Mouse (Mus musculus) c-Kit-negative CD71-positive TER-119-positive erythroid progenitor cells, embryonic 14.5 days (primary cell): ENCODE results near the gene Olfr509.
"Not testable (repeated sequence)": the region's sequence is repeated elsewhere in the genome, so short reads cannot be mapped to it uniquely, and the experiment has no call there.

Experiments
- DNase-seq: peaks from one replicate; pipeline ENCODE4 v3.0.0-alpha.2; 2013; ENCODE audit warnings: low read depth, low spot score

Gene Olfr509

GRCm38 (mm10) chr7:108651806-108652205 is at the start of gene Olfr509:
Gene Olfr509, minus strand, starts transcription at chr7:108651906.
- DNase-seq = no peak

GRCm38 (mm10) chr7:108678886-108679285 is 27.2 kb upstream of the Olfr509 start:
- DNase-seq = no peak

GRCm38 (mm10) chr7:108671058-108671457 is 19.4 kb upstream of the Olfr509 start:
- DNase-seq = no peak

GRCm38 (mm10) chr7:108666118-108666517 is 14.4 kb upstream of the Olfr509 start, which contains the start of gene Olfr510:
Gene Olfr510, plus strand, starts transcription at chr7:108666418.
- DNase-seq = no peak

- DNase-seq = no peak
These were observed 10.7 kb upstream of the Olfr509 start for GRCm38 (mm10) chr7:108662419-108662818.

- no peak for DNase-seq
These were observed 22.0 kb downstream of the Olfr509 start, which contains the start of gene Olfr508 for GRCm38 (mm10) chr7:108629694-108630093. Gene Olfr508, plus strand, starts transcription at chr7:108629994.

GRCm38 (mm10) chr7:108621514-108621913 is 30.2 kb downstream of the Olfr509 start, which contains the start of gene Olfr507:
Gene Olfr507, plus strand, starts transcription at chr7:108621814.
- DNase-seq = no peak

- not testable (repeated sequence) for DNase-seq
These were observed 34.9 kb downstream of the Olfr509 start for GRCm38 (mm10) chr7:108616781-108617180.

- DNase-seq = no peak
These were observed 37.6 kb downstream of the Olfr509 start for GRCm38 (mm10) chr7:108614110-108614509.

- DNase-seq = no peak
These were observed 41.2 kb downstream of the Olfr509 start, which contains the start of gene Olfr506 for GRCm38 (mm10) chr7:108610487-108610886. Gene Olfr506, plus strand, starts transcription at chr7:108610787.

GRCm38 (mm10) chr7:108601916-108602315 is 49.8 kb downstream of the Olfr509 start:
- DNase-seq = not testable (repeated sequence)
